Mouse (Mus musculus) cerebellum, adult 9-11 months (tissue): ENCODE measurements around the gene Dync1li1.
"Not testable (repeated sequence)": the region's sequence is repeated elsewhere in the genome, so short reads cannot be mapped to it uniquely, and the experiment has no call there.

ENCODE experiments used
- DNase-seq: peaks from one replicate; pipeline ENCODE4 v3.0.0; 2022

Gene Dync1li1

DNA sequence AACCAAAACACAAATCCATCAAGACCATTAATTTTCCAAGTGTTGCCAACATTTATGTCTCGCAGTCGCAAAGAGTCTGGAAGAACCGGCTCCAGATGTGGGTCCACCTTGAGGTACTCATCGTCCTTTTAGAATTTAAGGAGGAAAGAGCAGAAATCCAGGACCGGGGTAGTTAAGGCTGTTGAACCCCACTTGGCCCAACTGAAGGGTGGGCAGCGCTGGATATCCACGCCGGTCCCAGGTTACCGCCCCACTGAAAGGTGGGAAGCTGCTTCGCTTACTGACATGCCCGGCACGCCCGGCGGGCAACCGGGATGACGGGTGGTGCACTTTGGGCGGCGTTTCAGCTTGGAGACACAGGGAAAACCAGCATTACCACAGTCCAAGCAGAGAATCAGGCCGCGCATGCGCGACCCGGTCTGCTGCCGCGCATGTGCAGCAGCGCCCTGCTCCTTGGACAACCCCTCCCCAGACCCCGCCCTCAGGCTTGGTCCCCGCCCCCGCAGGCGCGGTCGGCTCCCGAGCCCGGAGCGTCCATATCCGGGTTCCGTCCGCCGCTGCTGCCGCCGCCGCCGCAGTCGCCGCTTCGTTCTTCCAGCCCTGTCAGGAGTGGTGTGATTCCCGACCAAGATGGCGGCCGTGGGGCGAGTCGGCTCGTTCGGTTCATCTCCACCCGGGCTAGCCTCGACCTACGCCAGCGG is at the start of gene Dync1li1:
TSS of gene Dync1li1 (plus strand) at position 539 of the 701 bp plus-strand sequence.
- DNase-seq, result peak; percentile 99

GRCm38 (mm10) chr9:114639186-114639748 is 49.3 kb upstream of the Dync1li1 start:
- no peak for DNase-seq

DNA sequence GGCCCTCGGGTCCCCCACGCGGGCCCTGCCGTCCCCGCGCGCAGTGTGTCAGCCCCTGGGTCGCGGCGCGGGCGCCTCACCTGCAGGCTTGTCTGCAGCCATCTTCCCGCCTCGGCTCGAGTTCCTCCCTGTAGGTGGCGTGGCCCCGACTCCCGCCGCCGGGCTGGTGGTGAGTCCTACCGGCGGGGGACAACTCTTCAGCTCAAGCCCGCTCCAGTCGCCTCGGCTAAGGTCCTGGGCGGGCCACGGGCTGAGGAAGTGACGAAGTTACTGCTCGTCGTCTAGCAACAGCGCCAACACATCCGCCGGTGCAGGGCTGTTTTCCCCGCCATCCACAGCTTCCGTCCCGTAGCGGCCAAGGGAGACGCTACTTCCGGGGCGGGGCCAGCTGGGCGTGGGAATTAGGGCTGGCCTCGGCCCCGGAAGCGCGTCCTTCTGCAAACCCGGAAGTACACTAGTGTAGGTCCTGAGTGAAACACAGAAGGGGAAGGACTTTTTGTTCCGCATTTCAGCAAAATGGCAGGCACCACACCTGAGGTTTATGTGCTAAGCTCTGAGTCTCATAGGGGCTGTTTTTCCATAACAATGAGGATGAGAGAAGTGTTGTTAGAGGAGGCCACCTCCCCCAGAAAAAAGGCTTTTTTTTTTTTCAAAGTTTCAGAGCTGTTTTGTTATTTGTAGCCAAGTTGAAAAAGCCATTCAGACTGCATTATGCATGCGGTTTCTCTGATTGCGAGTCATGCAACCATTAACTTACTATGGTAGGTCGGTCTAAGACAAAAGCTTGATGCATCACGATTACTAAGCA is 48.5 kb upstream of the Dync1li1 start, which contains the start of gene Cnot10:
TSS of gene Cnot10 (minus strand) at position 346 of the 808 bp plus-strand sequence.
- DNase-seq, result peak; percentile 96

DNA sequence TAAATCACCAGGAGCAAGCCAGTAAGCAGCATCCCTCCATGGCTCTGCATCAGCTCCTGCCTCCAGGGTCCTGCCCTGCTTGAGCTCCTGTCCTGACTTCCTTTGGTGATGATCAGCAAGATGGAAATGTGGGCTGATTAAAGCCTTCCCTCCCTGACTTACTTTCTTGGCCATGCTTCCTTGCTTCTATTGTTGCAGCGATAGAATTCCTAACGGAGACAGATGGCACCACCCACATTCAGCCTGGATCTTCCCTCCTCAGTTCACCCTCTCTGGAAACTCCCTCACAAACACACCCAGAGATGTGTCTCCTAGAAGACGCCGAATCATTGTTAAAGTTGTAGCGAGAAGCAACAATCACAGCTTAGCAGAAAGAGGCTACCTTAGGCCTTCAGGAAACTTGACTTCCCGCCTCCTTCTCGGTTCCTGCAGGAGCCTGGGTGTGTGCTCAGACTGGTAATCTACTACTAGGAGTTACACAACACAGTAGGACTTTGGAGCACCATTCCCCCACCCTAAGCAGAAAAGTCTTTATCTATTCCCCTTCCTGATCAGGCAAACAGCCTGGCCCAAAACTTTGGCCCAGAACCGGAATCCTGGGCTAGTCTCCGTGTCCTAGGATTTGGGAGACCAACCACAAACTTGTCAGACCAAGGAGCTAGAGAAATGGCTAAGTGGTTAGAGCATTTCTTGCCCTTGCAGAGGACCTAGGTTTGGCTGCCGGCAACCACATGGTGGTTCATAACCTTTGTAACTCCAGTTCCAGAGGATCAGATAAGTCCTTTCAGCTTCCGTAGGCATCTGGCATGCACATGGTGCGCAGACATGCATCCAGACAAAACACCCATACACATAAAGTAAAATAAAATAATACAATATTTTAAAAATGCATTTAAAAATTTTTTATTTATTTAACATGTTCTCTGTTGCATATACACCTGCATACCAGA is 41.8 kb upstream of the Dync1li1 start:
- no peak for DNase-seq

DNA sequence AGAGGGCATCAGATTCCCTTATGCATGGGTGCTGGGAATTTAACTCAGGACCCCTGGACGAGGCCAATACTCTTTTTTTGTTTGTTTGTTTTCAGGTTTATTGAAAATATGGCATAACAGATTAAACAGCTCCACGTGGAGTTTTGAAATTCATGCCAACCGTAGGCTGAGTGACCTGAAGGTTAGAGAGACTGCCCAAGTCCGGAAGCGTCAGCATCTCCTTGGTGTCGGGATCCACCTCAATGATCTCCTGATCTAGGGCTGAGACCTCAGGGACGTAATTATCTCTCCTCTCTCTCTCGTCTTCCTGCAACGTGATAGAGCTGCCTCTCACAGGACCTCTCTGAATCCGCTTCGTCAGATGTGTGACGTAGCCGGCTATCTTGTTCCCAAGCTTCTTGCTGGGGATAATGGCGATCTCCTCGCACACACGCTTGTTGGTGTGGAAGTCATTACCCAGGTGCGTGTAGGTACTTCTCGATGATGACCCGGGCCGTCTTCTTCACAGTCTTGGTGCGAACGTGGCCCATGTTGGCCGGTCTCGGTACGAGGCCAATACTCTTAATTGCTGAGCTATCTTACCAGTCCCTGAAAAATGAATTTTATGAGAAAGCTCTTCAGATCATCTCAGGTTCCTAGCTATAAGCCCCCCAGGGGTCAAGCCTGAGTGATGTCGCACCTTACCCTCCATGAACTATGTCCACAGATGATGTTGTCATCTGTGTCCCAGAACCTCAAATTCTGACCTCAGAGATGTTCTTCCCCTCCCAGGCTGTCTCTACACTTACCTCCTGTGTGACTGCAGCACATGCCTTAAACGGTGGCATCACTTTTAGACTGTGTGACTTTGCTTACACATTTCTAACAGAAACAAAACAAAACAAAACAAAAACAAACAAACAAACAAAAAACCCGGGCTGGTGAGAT is 40.8 kb upstream of the Dync1li1 start:
- DNase-seq, result no peak

DNA sequence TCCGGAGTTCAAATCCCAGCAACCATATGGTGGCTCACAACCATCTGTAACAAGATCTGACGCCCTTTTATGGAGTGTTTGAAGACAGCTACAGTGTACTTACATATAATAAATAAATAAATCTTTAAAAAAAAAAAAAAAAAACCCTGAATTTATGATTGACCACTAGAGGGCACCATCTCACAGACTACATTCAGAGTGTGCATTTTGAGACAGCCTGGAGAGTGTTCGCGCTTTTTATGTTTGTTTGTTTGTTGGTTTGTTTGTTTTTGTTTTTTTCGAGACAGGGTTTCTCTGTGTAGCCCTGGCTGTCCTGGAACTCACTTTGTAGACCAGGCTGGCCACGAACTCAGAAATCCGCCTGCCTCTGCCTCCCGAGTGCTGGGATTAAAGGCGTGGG is 40.1 kb upstream of the Dync1li1 start:
- not testable (repeated sequence) for DNase-seq

GRCm38 (mm10) chr9:114649371-114649770 is 39.2 kb upstream of the Dync1li1 start:
- DNase-seq, result no peak

- no peak for DNase-seq
These were observed 37.5 kb upstream of the Dync1li1 start for GRCm38 (mm10) chr9:114650938-114651634.

- DNase-seq, result no peak
These were observed 33.2 kb upstream of the Dync1li1 start for GRCm38 (mm10) chr9:114655356-114655755.

GRCm38 (mm10) chr9:114656701-114657100 is 31.9 kb upstream of the Dync1li1 start:
- DNase-seq, result no peak

- DNase-seq, result no peak
These were observed 28.1 kb upstream of the Dync1li1 start for GRCm38 (mm10) chr9:114660506-114660905.

GRCm38 (mm10) chr9:114660983-114661382 is 27.6 kb upstream of the Dync1li1 start:
- DNase-seq, result no peak

DNA sequence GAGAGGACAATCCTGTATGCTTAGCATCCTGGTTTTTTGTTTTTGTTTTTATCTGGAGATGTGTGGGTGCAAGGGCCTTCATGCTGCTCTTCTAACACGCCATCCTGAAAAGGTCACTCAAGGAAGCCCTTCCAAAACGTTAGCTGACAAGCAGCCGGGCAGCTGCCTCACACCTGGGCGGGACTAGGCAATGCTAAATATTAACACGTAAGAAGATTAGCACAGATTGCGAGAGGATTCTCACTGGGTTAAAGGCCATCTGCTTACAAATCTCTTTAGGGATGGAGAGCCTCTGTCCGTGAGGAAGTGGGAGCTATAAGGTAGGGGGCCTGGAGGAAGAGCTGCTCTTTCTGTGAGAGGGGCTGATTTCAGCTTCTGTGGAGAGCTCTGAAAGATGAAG is 26.6 kb upstream of the Dync1li1 start:
- DNase-seq, result no peak

- DNase-seq, result no peak
These were observed 24.8 kb upstream of the Dync1li1 start for GRCm38 (mm10) chr9:114663782-114664181.

DNA sequence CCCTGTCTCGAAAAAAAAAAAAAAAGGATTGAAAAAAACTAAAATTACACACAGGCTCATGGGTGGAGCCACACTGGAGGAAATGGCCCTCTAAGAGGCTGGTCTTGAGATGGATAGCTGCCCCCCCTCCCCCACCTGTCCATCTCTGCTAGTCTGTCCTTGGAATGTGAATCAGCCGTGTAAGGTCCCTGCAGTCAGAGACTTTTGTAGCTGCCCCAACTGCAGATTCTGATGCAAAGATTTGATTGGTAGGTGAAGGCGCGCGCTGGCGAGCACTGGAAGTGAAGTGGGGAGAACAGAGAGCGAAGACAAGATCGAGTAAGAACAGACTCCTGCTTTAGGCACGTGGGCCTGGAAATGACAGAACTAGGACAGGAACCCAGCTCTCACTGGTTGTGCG is 21.7 kb upstream of the Dync1li1 start:
- DNase-seq, result no peak

GRCm38 (mm10) chr9:114668047-114668446 is 20.5 kb upstream of the Dync1li1 start:
- DNase-seq, result no peak

DNA sequence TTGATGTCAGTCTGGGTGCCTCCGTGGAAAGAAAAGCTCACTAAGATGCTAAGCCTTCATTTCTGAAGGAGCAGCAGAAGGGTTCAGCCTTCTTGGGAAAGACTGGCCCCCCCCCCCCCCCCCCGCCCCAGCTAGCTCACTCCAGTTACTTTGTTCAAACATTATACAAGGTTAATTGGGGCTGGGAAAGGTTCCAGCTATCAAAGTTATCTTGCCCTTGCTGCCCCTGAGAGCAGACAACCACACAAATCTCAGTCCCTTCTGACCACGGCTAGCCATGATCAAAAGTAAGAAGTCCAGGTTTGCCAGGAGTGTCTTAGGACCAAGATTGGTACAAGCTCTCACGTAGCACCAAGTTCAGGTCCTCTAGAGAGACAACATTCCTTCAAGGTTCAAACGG is 19.6 kb upstream of the Dync1li1 start:
- DNase-seq, result no peak

GRCm38 (mm10) chr9:114671946-114672345 is 16.6 kb upstream of the Dync1li1 start:
- DNase-seq, result no peak

DNA sequence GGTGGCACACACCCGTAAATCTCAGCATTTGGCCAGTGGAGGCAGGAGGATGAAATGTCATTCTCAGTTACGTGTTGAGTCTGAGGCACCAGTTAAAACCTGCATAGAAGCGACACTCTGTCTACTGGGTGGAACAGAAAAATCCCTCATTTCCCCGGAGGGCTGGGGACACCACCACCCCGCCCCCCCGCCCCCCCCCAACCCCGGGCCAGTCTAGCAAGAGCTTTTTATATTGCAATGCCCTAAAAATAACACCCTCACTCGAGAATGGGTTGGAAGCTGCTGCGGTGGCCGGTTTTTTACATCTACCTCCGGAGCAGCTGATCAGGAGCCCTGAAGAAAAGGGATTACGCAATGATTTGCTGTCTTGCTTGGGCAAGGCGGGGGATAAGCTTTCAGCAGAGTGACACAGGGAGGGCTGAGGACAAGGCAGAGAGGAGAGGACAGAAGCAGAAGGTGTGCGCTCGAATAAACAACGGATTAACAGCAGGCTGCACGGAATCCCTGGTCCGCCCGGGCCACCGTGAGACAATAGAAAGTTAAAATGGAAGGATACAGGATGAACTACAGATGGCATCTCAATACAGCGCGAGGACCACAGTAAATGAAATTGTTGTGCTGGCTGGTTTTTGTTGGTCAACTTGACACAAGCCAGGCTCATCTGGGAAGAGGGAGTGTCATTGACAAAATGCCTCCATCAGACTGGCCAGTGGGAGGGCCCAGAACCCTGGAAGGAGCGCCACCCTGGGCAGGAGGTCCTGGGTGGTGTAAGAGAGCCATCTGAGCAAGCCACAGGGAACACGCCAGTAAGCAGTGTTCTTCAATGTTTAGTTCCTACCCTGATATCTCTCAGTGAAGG is 15.7 kb upstream of the Dync1li1 start:
- peak; percentile 80 for DNase-seq

- DNase-seq, result peak; percentile 65
These were observed 15.0 kb upstream of the Dync1li1 start for GRCm38 (mm10) chr9:114673626-114674025.
